Mouse (Mus musculus) lung, postnatal 14 days (tissue): ENCODE measurements around the gene Osbpl9.

Source experiments
- DNase-seq: peaks from one replicate; pipeline ENCODE4 v3.0.0; 2021

The Osbpl9 gene

DNA sequence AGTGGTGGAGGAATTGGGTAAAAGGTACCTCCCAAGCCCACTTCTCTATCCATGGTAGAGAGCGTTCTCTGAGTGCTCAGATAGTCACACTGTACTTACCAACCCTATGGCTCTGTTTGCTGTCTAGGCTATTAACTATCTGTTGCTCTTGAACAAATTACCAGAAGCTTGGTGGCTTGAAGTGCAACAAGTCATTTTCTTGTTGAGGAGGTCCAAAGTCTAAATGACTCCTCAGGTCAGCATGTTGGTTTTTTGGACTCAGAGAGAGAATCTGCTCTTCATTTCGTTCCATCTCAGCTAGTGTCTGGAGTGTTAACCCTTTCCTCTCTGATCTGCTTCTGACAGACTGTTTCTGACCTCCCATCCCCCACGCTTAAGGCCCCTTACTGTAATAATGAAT, 177.0 kb downstream of the Osbpl9 start:
- no peak for DNase-seq

DNA sequence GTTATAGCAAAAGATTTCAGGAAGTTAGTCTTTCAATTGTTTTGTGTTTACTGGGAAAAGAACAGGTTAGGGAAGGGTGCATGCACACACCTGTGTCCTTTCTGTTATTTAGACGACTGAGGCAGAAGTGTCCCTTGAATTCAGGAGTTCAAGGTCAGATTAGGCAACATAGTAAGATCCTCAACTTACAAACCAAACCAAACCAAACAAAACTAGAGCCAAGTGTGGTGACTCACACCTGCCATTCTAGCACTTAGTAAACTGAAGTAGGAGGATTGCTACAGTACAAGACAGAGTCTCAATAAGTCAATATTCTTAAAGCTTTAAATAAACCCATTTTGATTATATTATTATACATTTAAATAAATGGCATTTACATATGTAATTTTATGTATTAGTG, 180.1 kb downstream of the Osbpl9 start:
- no peak for DNase-seq

DNA sequence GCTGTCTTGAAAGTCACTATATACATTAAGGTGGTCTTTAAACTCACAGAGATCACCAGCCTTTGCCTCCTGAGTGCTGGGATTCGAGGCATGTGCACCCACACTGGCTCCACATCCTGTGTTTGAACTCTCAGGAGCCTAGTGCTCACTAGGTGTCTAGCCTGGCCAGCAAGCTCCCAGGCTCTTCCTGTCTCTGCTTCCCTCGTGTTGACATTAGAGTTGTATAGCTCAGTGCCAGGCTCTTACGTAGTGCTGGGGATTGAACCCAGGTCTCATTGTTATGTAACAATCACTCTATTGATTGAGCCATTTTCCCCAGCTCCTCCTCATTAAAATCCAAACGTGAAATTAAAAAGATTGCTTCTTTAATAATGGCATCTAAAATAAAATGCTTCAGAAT, 182.8 kb downstream of the Osbpl9 start:
- DNase-seq: no peak

DNA sequence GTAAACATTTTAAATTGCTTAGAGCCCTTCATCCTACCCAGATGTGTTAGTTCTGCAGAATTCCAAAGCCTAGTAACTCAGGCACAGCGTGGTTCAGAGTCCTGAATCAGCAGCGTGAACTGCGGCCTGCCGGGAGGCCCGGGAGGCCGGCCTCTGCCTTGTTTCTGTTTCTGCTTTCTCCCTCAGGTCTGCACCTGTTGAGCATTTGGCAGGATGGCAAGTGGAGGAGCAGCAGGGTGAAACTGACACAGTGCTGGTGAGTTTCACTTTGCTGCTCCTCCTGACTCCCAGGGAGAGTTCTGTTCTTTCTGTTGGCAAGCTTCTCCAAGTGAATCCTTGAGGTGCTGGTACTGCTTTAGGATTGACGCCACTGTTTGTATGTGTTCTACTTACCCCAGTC, 184.6 kb downstream of the Osbpl9 start:
- DNase-seq: no peak

DNA sequence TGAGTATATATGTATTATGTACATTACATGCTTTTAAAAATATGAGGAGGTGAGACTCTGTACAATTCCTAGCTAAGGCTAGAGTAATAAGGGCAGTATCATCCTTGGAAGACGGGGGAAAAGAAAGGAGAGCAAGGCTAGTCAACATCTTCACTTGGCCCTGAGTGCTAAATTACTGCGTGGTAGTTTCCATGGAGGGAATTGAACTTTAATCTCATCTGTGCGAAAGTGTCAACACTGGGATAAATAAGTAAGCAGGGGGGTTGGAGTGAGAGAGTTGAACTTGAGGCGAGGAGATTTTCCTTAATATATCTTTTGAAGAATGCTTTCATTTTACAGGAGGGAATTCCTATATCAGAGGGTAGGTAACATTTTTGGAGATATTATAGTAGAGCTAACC, 188.0 kb downstream of the Osbpl9 start:
- DNase-seq: no peak
